Mouse (Mus musculus) CH12.LX (cell line): ENCODE data around the gene Angptl7. TPM values are rescaled to one million over a fixed set of nuclear protein-coding genes. Genes with fewer than 3 reads are reported as not detected.

Source experiments
- DNase-seq: peaks from one replicate; pipeline ENCODE4 v3.0.0-alpha.2; 2013; ENCODE audit errors: extremely low read depth
- H3K27ac ChIP-seq: 2 replicates; pipeline ENCODE4 v1.5.1; 2012; ENCODE audit warnings: low read depth, mild to moderate bottlenecking, control low read depth, moderate library complexity; ENCODE audit not compliant: insufficient read depth
- H3K27me3 ChIP-seq: replicated peaks from 2 replicates; pipeline ENCODE3; 2012; ENCODE audit warnings: inconsistent platforms
- H3K36me3 ChIP-seq, 2 experiments: replicated peaks in 1 of 2; 2 replicates each; pipeline versions ENCODE3 to v1.6.1; 2012; ENCODE audit warnings: inconsistent platforms in 1 of 2, low read length in 1 of 2, mild to moderate bottlenecking in 1 of 2, mixed read lengths in 1 of 2, moderate library complexity in 1 of 2; ENCODE audit not compliant: control insufficient read depth in 1 of 2, insufficient read depth in 1 of 2
- H3K4me1 ChIP-seq, 2 experiments: 2 replicates each; pipeline ENCODE4 v1.6.1; 2012; ENCODE audit warnings: inconsistent platforms in 1 of 2, moderate library complexity in 1 of 2; ENCODE audit not compliant: insufficient read depth in 2 of 2, control insufficient read depth in 1 of 2
- H3K4me2 ChIP-seq: 2 replicates; pipeline ENCODE4 v1.6.1; 2012; ENCODE audit warnings: low read depth, mild to moderate bottlenecking, control low read depth; ENCODE audit not compliant: poor library complexity, insufficient read depth, severe bottlenecking
- H3K4me3 ChIP-seq, 3 experiments: fragments of 150-350 bp in 1 of 3; sonication (generic) in 1 of 3; replicated peaks in 1 of 3; 2 replicates each; pipeline versions ENCODE3 to v1.5.1; 2011 to 2012; ENCODE audit warnings: low read depth in 2 of 3, low read length in 2 of 3, mild to moderate bottlenecking in 2 of 3, moderate library complexity in 2 of 3, control low read depth in 1 of 3, improper control_type of control experiment in 1 of 3, inconsistent platforms in 1 of 3, mixed read lengths in 1 of 3; ENCODE audit not compliant: poor library complexity in 1 of 3
- H3K79me2 ChIP-seq: replicated peaks from 2 replicates; pipeline ENCODE4 v1.6.1; 2012; ENCODE audit warnings: mild to moderate bottlenecking, moderate library complexity; ENCODE audit not compliant: control insufficient read depth, poor library complexity, insufficient read depth, severe bottlenecking; ENCODE audit errors: extremely low read depth
- H3K9ac ChIP-seq: 2 replicates; pipeline ENCODE4 v1.6.1; 2012; ENCODE audit warnings: low read depth, mild to moderate bottlenecking, control low read depth, moderate library complexity; ENCODE audit not compliant: insufficient read depth
- H3K9me3 ChIP-seq: replicated peaks from 2 replicates; pipeline ENCODE3; 2012; ENCODE audit warnings: low read length, inconsistent platforms, mixed read lengths
- BHLHE40 ChIP-seq: IDR thresholded peaks from 2 replicates; pipeline ENCODE4 v1.6.1; 2011; ENCODE audit warnings: mild to moderate bottlenecking, low read depth, low read length, improper control_type of control experiment
- CHD1 ChIP-seq: IDR thresholded peaks from 2 replicates; pipeline ENCODE4 v1.6.1; 2012; ENCODE audit warnings: low read depth, low read length, improper control_type of control experiment, inconsistent platforms
- CTCF ChIP-seq, 2 experiments: IDR thresholded peaks in 1 of 2; conservative IDR thresholded peaks in 1 of 2; 2 replicates each; pipeline ENCODE4 v1.5.1; 2011 to 2012; ENCODE audit warnings: low read depth in 2 of 2, low read length in 2 of 2, improper control_type of control experiment in 1 of 2, inconsistent platforms in 1 of 2, mild to moderate bottlenecking in 1 of 2, moderate library complexity in 1 of 2
- EP300 ChIP-seq: IDR thresholded peaks from 2 replicates; pipeline ENCODE4 v1.6.1; 2011; ENCODE audit warnings: low read length, improper control_type of control experiment
- ETS1 ChIP-seq: conservative IDR thresholded peaks from 2 replicates; pipeline ENCODE4 v1.6.1; 2012; ENCODE audit warnings: low read depth, mild to moderate bottlenecking, inconsistent platforms, low read length, improper control_type of control experiment, moderate library complexity
- GABPA ChIP-seq: IDR thresholded peaks from 2 replicates; pipeline ENCODE4 v1.6.1; 2012; ENCODE audit warnings: low read depth, low read length, improper control_type of control experiment, inconsistent platforms; ENCODE audit not compliant: insufficient replicate concordance
- HCFC1 ChIP-seq: IDR thresholded peaks from 2 replicates; pipeline ENCODE4 v1.6.1; 2012; ENCODE audit warnings: low read depth, mild to moderate bottlenecking, inconsistent platforms, low read length, improper control_type of control experiment
- MAFK ChIP-seq: IDR thresholded peaks from 2 replicates; pipeline ENCODE4 v1.6.1; 2011; ENCODE audit warnings: low read length, improper control_type of control experiment; ENCODE audit not compliant: insufficient replicate concordance
- MAX ChIP-seq: IDR thresholded peaks from 2 replicates; pipeline ENCODE4 v1.6.1; 2011; ENCODE audit warnings: low read length, improper control_type of control experiment
- MEF2A ChIP-seq: IDR thresholded peaks from 2 replicates; pipeline ENCODE4 v1.6.1; 2014; ENCODE audit warnings: low read depth, mild to moderate bottlenecking, inconsistent platforms, low read length, improper control_type of control experiment, borderline replicate concordance
- NELFE ChIP-seq: IDR thresholded peaks from 2 replicates; pipeline ENCODE4 v1.6.1; 2011; ENCODE audit warnings: low read depth, low read length, improper control_type of control experiment
- NRF1 ChIP-seq: IDR thresholded peaks from 2 replicates; pipeline ENCODE4 v1.6.1; 2014; ENCODE audit warnings: low read depth, mild to moderate bottlenecking, inconsistent platforms, low read length, improper control_type of control experiment, moderate library complexity
- PAX5 ChIP-seq: IDR thresholded peaks from 2 replicates; pipeline ENCODE4 v1.6.1; 2012; ENCODE audit warnings: low read length, inconsistent platforms, mixed read lengths
- POLR2A ChIP-seq: IDR thresholded peaks from 2 replicates; pipeline ENCODE4 v1.6.1; 2011; ENCODE audit warnings: low read depth, mild to moderate bottlenecking, improper control_type of control experiment, low read length
- POLR2AphosphoS2 ChIP-seq: IDR thresholded peaks from 2 replicates; pipeline ENCODE4 v1.6.1; 2011; ENCODE audit warnings: low read depth, low read length, improper control_type of control experiment
- RCOR1 ChIP-seq: conservative IDR thresholded peaks from 2 replicates; pipeline ENCODE4 v1.6.1; 2012; ENCODE audit warnings: low read depth, mild to moderate bottlenecking, inconsistent platforms, low read length, improper control_type of control experiment
- TCF12 ChIP-seq: IDR thresholded peaks from 2 replicates; pipeline ENCODE4 v1.6.1; 2014; ENCODE audit warnings: low read depth, mild to moderate bottlenecking, inconsistent platforms, low read length, improper control_type of control experiment
- USF1 ChIP-seq: IDR thresholded peaks from 2 replicates; pipeline ENCODE4 v1.6.1; 2014; ENCODE audit warnings: low read depth, mild to moderate bottlenecking, inconsistent platforms, low read length, improper control_type of control experiment
- USF2 ChIP-seq: conservative IDR thresholded peaks from 2 replicates; pipeline ENCODE4 v1.6.1; 2011; ENCODE audit warnings: low read depth, low read length, improper control_type of control experiment
- ZC3H11A ChIP-seq: IDR thresholded peaks from 2 replicates; pipeline ENCODE4 v1.6.1; 2012; ENCODE audit warnings: low read depth, mild to moderate bottlenecking, inconsistent platforms, low read length, improper control_type of control experiment
- ZKSCAN1 ChIP-seq: IDR thresholded peaks from 2 replicates; pipeline ENCODE4 v1.6.1; 2012; ENCODE audit warnings: low read depth, inconsistent platforms, low read length, improper control_type of control experiment, borderline replicate concordance
- ZNF384 ChIP-seq: IDR thresholded peaks from 2 replicates; pipeline ENCODE4 v1.6.1; 2012; ENCODE audit warnings: low read depth, low read length, improper control_type of control experiment, inconsistent platforms
- dilution Hi-C: fragments of 300-500 bp; cut with MboI; formaldehyde crosslinking; loops from 2 replicates; pipeline ENCODE4 v1.14.3; 2020; ENCODE audit warnings: low sequenced_read_pairs; ENCODE audit not compliant: extremely low pct_unique_long_range_greater_than_20kb, extremely low pct_ligation_motif_present
- in situ Hi-C: fragments of 300-500 bp; cut with MboI; formaldehyde crosslinking; loops from 3 replicates; pipeline ENCODE4 v1.14.3; 2019; ENCODE audit warnings: low sequenced_read_pairs, low pct_ligation_motif_present, low pct_unique_long_range_greater_than_20kb, mixed read lengths
- polyA plus RNA-seq: library from polyadenylated mRNA; unstranded; fragments of >175 nt; gene quantifications from 2 replicates; pipeline ENCODE4 v1.2.1, GENCODE M21; 2012; ENCODE audit warnings: low read depth; ENCODE audit not compliant: insufficient read length
- total RNA-seq, 2 experiments: library from RNA; depleted of rRNA; stranded (reverse); fragments of 300-350 nt in 1 of 2; fragments of >200 nt in 1 of 2; gene quantifications; 2 replicates each; pipeline ENCODE4 v1.2.3; 2012 to 2014

The Angptl7 gene
- total and polyA plus RNA-seq, 3 experiments, result 0.14 TPM; not detected in 2

GRCm38 (mm10) chr4:148480245-148480644 is 20.0 kb downstream of the Angptl7 start:
- Histone ChIP-seq H3K79me2 (no peaks in the 10 kb centered on the region), H3K36me3 (peaks cover 55 to 90% of the 10 kb centered on the region in 2 experiments), H3K4me3 (no peak overlapping the region)
- TF ChIP-seq NRF1 (no peak), POLR2AphosphoS2 (no peak), MEF2A (no peak)
- TF ChIP-seq, all 38 proteins: peak for 0
- Histone ChIP-seq H3K27me3 (no peaks in the 10 kb centered on the region), H3K9ac (no peak overlapping the region), H3K4me1 (peaks cover 3 to 21% of the 10 kb centered on the region in 2 experiments; a peak in 3 of 4 replicates), H3K9me3 (no peaks in the 10 kb centered on the region), H3K4me2 (no peak overlapping the region), H3K27ac (peak overlapping the region; percentile 34; the same call in 1 of the 2 replicates)
- dilution Hi-C loops (no loop called here), in situ Hi-C loops (no loop called here)
- no peak for DNase-seq

- Histone ChIP-seq H3K4me1 (0 out of 4 replicates have a peak, but pooled peaks cover 0 to 3% of the 10 kb centered on the region in 2 experiments), H3K9me3 (no peaks in the 10 kb centered on the region), H3K4me3 (no peak overlapping the region), H3K9ac (no peak overlapping the region), H3K79me2 (no peaks in the 10 kb centered on the region), H3K27me3 (no peaks in the 10 kb centered on the region), H3K4me2 (no peak overlapping the region), H3K36me3 (peaks cover 61 to 89% of the 10 kb centered on the region in 2 experiments), H3K27ac (no peak overlapping the region)
- no peak for TF ChIP-seq ZKSCAN1
- TF ChIP-seq RCOR1, result no peak
- no peak for TF ChIP-seq EP300
- TF ChIP-seq MAX, result no peak
- TF ChIP-seq PAX5, result no peak
- no peak for TF ChIP-seq POLR2AphosphoS2
- TF ChIP-seq NRF1, result no peak
- in situ Hi-C loops, result no loop called here
- no peak for DNase-seq
- dilution Hi-C loops, result no loop called here
Observed at GRCm38 (mm10) chr4:148473496-148473895, 26.8 kb downstream of the Angptl7 start.

GRCm38 (mm10) chr4:148472436-148473174 is 27.7 kb downstream of the Angptl7 start:
- Histone ChIP-seq H3K27me3 (no peaks in the 10 kb centered on the region), H3K4me3 (no peak overlapping the region), H3K4me1 (0 out of 4 replicates have a peak, but pooled peaks cover 0 to 3% of the 10 kb centered on the region in 2 experiments), H3K9me3 (no peaks in the 10 kb centered on the region)
- dilution Hi-C loops, result no loop called here
- no peak for DNase-seq
- TF ChIP-seq MAFK (no peak), HCFC1 (no peak), USF2 (no peak), CHD1 (no peak), ETS1 (no peak), ZKSCAN1 (no peak), MAX (no peak), POLR2A (no peak), ZNF384 (no peak), CTCF (conservative IDR thresholded peaks at IDR 0.05 in 1 of 2, IDR thresholded peaks at IDR 0.05 in 1 of 2; ENCODE audit: low read depth in 2 of 2, low read length in 2 of 2) (no peak), USF1 (no peak), GABPA (no peak), ZC3H11A (no peak), MEF2A (no peak), NELFE (no peak), BHLHE40 (no peak), TCF12 (no peak)
- TF ChIP-seq, all 38 proteins: peak for 0
- H3K4me2 ChIP-seq, result no peak overlapping the region
- no peak overlapping the region for H3K9ac ChIP-seq
- in situ Hi-C loops, result no loop called here
- H3K79me2 ChIP-seq, result no peaks in the 10 kb centered on the region
- peaks cover 68 to 92% of the 10 kb centered on the region in 2 experiments for H3K36me3 ChIP-seq
- no peak overlapping the region for H3K27ac ChIP-seq
